Mouse (Mus musculus): ENCODE data around the gene Thsd7b. TPM values are rescaled to one million over a fixed set of nuclear protein-coding genes. Genes with fewer than 3 reads are reported as not detected.

Thsd7b gene
- polyA plus RNA-seq, 1 experiment: 0.20 TPM

DNA sequence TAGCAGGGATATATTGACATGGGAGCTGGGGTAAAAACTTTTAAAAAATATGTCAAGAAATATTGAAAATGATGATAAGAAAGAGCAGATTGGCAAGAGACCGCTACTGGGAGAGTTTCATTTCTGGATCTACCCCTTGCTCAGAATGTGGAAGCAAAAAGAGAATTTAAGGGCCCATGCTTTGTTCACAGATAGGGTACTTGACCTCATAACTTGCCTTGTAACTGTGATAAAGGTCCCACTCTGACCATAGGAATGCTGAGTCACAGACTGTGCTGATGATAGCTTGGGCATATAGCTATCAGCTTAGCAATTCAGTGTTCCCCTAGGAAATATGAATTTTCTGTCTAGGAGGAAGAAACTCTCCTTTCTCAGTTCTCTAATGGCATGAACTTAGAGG is 488.1 kb downstream of the Thsd7b start:
- no peaks in the 10 kb centered on the region for H3K27me3 ChIP-seq (ENCODE audit: control insufficient read depth, insufficient read depth, low read length)
- no peaks in the 10 kb centered on the region for H3K36me3 ChIP-seq (ENCODE audit: control insufficient read depth, insufficient read depth, low read length)
- TF ChIP-seq POLR2A (IDR thresholded peaks at IDR 0.05; ENCODE audit: low read depth, low read length) (no peak), CTCF (IDR thresholded peaks at IDR 0.05; ENCODE audit: extremely low read depth, insufficient read length, insufficient replicate concordance, low read depth, low read length) (no peak)
- 83% methylated on average over 1 of the region's 1 CpGs for WGBS
- no peak overlapping the region for H3K27ac ChIP-seq (ENCODE audit: insufficient read depth, low read depth, low read length)
- H3K4me1 ChIP-seq (ENCODE audit: control insufficient read depth, insufficient read depth, insufficient read length, low read length): no peaks in the 10 kb centered on the region
- H3K4me3 ChIP-seq (ENCODE audit: low read depth, low read length): no peak overlapping the region

DNA sequence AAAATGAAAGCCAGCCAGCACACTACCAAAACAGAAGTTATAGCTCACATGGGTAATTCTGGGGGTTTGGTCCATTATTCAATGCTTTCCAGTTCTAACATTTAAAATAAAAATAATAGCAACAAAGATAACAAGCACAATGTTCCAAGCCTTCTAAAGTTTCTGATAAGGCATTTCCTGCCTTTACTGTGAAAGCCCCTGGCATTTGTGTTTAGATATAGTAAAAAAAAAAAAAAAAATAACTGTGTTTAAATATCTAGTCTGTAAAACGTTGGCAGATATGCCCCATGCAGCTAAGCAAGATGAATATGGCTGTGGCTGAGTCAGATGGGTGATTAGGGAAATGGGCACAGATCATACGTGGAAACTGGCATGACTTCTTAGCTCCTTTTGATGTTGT is 491.6 kb downstream of the Thsd7b start:
- Histone ChIP-seq H3K27me3 (ENCODE audit: control insufficient read depth, insufficient read depth, low read length) (no peaks in the 10 kb centered on the region), H3K27ac (ENCODE audit: insufficient read depth, low read depth, low read length) (no peak overlapping the region), H3K4me1 (ENCODE audit: control insufficient read depth, insufficient read depth, insufficient read length, low read length) (no peaks in the 10 kb centered on the region), H3K36me3 (ENCODE audit: control insufficient read depth, insufficient read depth, low read length) (no peaks in the 10 kb centered on the region), H3K4me3 (ENCODE audit: low read depth, low read length) (no peak overlapping the region)
- TF ChIP-seq POLR2A (IDR thresholded peaks at IDR 0.05; ENCODE audit: low read depth, low read length) (no peak), CTCF (IDR thresholded peaks at IDR 0.05; ENCODE audit: extremely low read depth, insufficient read length, insufficient replicate concordance, low read depth, low read length) (no peak)
- WGBS: 40% methylated on average over 2 of the region's 2 CpGs

DNA sequence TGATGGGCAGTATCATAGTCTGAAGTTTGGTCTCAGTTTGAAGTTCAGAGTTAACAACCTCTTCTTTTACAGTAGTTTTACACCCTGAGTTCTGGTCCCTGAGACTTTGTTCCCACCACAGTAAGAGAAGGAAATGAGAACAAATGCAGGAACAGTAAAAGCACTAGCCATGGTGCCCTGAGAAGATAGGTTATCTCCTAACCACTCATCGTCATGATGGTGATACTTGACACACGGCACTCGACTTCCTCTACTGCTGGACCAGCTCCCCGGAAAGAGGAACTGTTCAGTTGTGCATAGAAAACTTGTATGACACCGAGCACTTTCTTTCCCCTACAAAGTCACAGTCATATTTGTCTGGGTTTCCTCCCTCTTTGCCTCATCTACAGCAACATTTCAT is 504.0 kb downstream of the Thsd7b start:
- TF ChIP-seq CTCF (IDR thresholded peaks at IDR 0.05; ENCODE audit: extremely low read depth, insufficient read length, insufficient replicate concordance, low read depth, low read length): no peak
- TF ChIP-seq POLR2A (IDR thresholded peaks at IDR 0.05; ENCODE audit: low read depth, low read length): no peak
- 53% methylated on average over 5 of the region's 5 CpGs for WGBS
- no peaks in the 10 kb centered on the region for H3K4me1 ChIP-seq (ENCODE audit: control insufficient read depth, insufficient read depth, insufficient read length, low read length)

DNA sequence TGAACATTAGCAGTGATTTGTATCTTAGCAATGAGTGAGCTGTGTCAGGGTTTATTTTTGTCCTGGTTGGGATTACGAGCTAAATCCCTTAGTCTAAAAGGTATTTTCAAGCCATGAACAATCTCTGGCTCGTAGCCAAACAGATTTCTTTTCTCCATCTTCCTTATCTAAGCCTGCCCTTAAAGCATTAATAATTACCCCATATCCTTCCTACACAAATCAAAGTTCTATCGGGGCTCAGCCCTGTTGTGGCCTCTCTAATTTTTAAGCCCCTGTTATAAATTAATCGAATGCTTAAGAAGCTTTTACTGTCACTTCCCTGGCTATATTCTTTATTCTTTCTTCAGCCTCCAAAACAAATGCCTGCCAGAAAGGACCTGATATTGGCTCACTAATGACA is 506.4 kb downstream of the Thsd7b start:
- Histone ChIP-seq H3K27ac (ENCODE audit: insufficient read depth, low read depth, low read length) (no peak overlapping the region), H3K4me1 (ENCODE audit: control insufficient read depth, insufficient read depth, insufficient read length, low read length) (no peaks in the 10 kb centered on the region), H3K27me3 (ENCODE audit: control insufficient read depth, insufficient read depth, low read length) (no peaks in the 10 kb centered on the region), H3K4me3 (ENCODE audit: low read depth, low read length) (no peak overlapping the region), H3K36me3 (ENCODE audit: control insufficient read depth, insufficient read depth, low read length) (no peaks in the 10 kb centered on the region)
- TF ChIP-seq POLR2A (IDR thresholded peaks at IDR 0.05; ENCODE audit: low read depth, low read length) (no peak), CTCF (IDR thresholded peaks at IDR 0.05; ENCODE audit: extremely low read depth, insufficient read length, insufficient replicate concordance, low read depth, low read length) (no peak)
- 28% methylated on average over 4 of the region's 4 CpGs for WGBS

More for the DNA sequence above, 504.0 kb downstream of the Thsd7b start:
- H3K36me3 ChIP-seq (ENCODE audit: control insufficient read depth, insufficient read depth, low read length): no peaks in the 10 kb centered on the region
- no peak overlapping the region for H3K27ac ChIP-seq (ENCODE audit: insufficient read depth, low read depth, low read length)
- no peaks in the 10 kb centered on the region for H3K27me3 ChIP-seq (ENCODE audit: control insufficient read depth, insufficient read depth, low read length)
- no peak overlapping the region for H3K4me3 ChIP-seq (ENCODE audit: low read depth, low read length)

DNA sequence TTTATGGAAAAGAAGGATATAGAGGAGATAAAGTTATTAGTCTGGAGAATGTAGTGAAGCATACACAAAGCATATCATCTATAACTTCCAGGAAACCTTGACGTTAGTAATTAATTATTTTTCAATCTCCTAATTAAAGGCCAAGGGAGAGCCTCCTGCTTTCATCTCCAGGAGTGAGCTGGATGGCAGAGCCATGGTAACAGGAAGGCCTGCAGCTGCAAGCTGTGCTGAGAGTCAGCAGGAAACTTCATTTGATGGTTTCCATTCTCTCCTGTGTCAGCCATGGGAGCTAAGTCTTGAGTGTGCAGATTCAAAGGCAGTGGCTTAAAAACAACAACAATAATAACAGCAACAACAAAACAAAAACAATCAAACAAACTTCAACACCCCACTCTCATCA is 507.5 kb downstream of the Thsd7b start:
- TF ChIP-seq CTCF (IDR thresholded peaks at IDR 0.05; ENCODE audit: extremely low read depth, insufficient read length, insufficient replicate concordance, low read depth, low read length) (no peak), POLR2A (IDR thresholded peaks at IDR 0.05; ENCODE audit: low read depth, low read length) (no peak)
- Histone ChIP-seq H3K4me1 (ENCODE audit: control insufficient read depth, insufficient read depth, insufficient read length, low read length) (no peaks in the 10 kb centered on the region), H3K27me3 (ENCODE audit: control insufficient read depth, insufficient read depth, low read length) (no peaks in the 10 kb centered on the region), H3K36me3 (ENCODE audit: control insufficient read depth, insufficient read depth, low read length) (no peaks in the 10 kb centered on the region), H3K27ac (ENCODE audit: insufficient read depth, low read depth, low read length) (no peak overlapping the region), H3K4me3 (ENCODE audit: low read depth, low read length) (no peak overlapping the region)
- 76% methylated on average over 1 of the region's 1 CpGs for WGBS

DNA sequence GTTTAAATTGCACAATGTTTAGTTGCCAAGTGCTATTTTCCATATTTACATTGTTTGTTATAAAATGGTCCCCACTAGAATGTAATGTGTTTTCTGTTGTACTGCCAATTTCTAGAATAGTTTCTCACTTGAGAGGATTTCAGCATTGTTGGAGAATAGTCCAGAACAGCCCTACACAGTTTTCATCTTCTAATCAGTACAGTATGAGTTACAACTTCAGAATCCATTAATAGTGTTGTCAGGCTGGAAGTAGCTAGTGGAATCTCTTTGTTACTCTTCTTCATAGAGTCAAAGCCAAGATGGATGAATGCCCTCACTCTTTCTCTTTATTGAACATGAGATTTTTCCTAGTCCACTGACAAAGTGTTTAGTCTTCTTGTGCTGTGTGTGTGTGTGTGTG is 525.4 kb downstream of the Thsd7b start:
- TF ChIP-seq POLR2A (IDR thresholded peaks at IDR 0.05; ENCODE audit: low read depth, low read length): no peak
- TF ChIP-seq CTCF (IDR thresholded peaks at IDR 0.05; ENCODE audit: extremely low read depth, insufficient read length, insufficient replicate concordance, low read depth, low read length): no peak
- Histone ChIP-seq H3K27me3 (ENCODE audit: control insufficient read depth, insufficient read depth, low read length) (no peaks in the 10 kb centered on the region), H3K4me3 (ENCODE audit: low read depth, low read length) (no peak overlapping the region), H3K4me1 (ENCODE audit: control insufficient read depth, insufficient read depth, insufficient read length, low read length) (no peaks in the 10 kb centered on the region), H3K36me3 (ENCODE audit: control insufficient read depth, insufficient read depth, low read length) (no peaks in the 10 kb centered on the region), H3K27ac (ENCODE audit: insufficient read depth, low read depth, low read length) (no peak overlapping the region)

DNA sequence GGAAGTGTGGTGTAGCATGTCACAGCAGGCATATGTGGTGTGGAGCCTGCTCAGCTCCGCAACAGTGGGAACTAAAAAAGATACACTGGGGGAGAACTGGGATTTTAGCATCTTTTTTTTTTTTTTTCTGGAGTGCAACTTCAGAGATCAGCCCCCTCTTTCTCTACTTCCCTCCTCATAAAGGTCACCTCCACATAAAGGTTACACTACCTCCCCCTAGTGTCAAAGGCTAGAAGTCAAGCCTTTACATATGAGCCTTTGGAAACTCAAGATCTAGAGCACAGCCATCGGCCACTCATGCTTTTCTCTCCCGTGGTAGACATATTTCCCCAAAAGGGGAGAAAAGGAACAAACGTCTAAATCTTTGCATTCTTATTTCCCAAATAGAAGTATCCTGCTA is 553.8 kb downstream of the Thsd7b start:
- WGBS: 67% methylated on average over 4 of the region's 4 CpGs
- Histone ChIP-seq H3K4me1 (ENCODE audit: control insufficient read depth, insufficient read depth, insufficient read length, low read length) (no peaks in the 10 kb centered on the region), H3K27ac (ENCODE audit: insufficient read depth, low read depth, low read length) (no peak overlapping the region), H3K4me3 (ENCODE audit: low read depth, low read length) (no peak overlapping the region), H3K36me3 (ENCODE audit: control insufficient read depth, insufficient read depth, low read length) (no peaks in the 10 kb centered on the region), H3K27me3 (ENCODE audit: control insufficient read depth, insufficient read depth, low read length) (no peaks in the 10 kb centered on the region)
- TF ChIP-seq POLR2A (IDR thresholded peaks at IDR 0.05; ENCODE audit: low read depth, low read length): no peak
- no peak for TF ChIP-seq CTCF (IDR thresholded peaks at IDR 0.05; ENCODE audit: extremely low read depth, insufficient read length, insufficient replicate concordance, low read depth, low read length)

DNA sequence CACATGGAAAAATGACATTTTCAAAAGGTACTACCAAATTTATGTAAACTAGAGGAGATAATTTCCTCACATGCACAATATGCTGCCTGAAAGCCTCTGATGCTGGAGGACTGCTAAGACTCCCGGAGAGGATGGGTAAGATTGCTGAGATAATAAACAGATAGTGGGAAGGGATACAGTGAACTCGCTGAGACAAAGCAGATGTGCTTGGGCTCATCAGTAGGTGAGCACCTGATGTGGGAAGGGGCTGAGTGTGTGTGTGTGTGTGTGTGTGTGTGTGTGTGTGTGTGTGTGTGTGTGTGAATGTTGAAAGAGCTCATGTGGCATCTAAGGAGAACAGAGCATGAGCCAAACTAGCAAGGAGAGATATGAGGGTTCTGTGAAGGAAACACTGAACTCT is 564.2 kb downstream of the Thsd7b start:
- WGBS: 54% methylated on average over 2 of the region's 2 CpGs
- H3K27ac ChIP-seq (ENCODE audit: insufficient read depth, low read depth, low read length): no peak overlapping the region

More for the DNA sequence above, 564.2 kb downstream of the Thsd7b start:
- no peaks in the 10 kb centered on the region for H3K36me3 ChIP-seq (ENCODE audit: control insufficient read depth, insufficient read depth, low read length)
- H3K27me3 ChIP-seq (ENCODE audit: control insufficient read depth, insufficient read depth, low read length): no peaks in the 10 kb centered on the region
- TF ChIP-seq CTCF (IDR thresholded peaks at IDR 0.05; ENCODE audit: extremely low read depth, insufficient read length, insufficient replicate concordance, low read depth, low read length): no peak
- TF ChIP-seq POLR2A (IDR thresholded peaks at IDR 0.05; ENCODE audit: low read depth, low read length): no peak
- no peaks in the 10 kb centered on the region for H3K4me1 ChIP-seq (ENCODE audit: control insufficient read depth, insufficient read depth, insufficient read length, low read length)
- H3K4me3 ChIP-seq (ENCODE audit: low read depth, low read length): no peak overlapping the region

All from small intestine, adult 2 months (tissue).